Mouse (Mus musculus) limb, embryonic 15.5 days (tissue): ENCODE results near the gene Fam118a. TPM values are rescaled to one million over a fixed set of nuclear protein-coding genes. Genes with fewer than 3 reads are reported as not detected.

Source experiments
- ATAC-seq: fragments of 200-750 bp; cut with Nextera tagmentation; 2 replicates; pipeline ENCODE4 v1.8.0; 2017; ENCODE audit warnings: low read depth, moderate TSS enrichment; ENCODE audit not compliant: insufficient number of reproducible peaks, low FRiP score, low TSS enrichment
- H3K27ac ChIP-seq: fragments of 300-500 bp; sonication (generic); 2 replicates; pipeline ENCODE4 v1.5.1; 2015; ENCODE audit warnings: moderate library complexity, mild to moderate bottlenecking, inconsistent platforms
- H3K27me3 ChIP-seq: fragments of 300-500 bp; sonication (generic); 2 replicates; pipeline ENCODE4 v1.6.1; 2015; ENCODE audit warnings: inconsistent platforms
- H3K36me3 ChIP-seq: fragments of 300-500 bp; sonication (generic); 2 replicates; pipeline ENCODE4 v1.6.1; 2015; ENCODE audit warnings: inconsistent platforms
- H3K4me1 ChIP-seq: fragments of 300-500 bp; sonication (generic); 2 replicates; pipeline ENCODE4 v1.6.1; 2015; ENCODE audit warnings: inconsistent platforms
- H3K4me2 ChIP-seq: fragments of 300-500 bp; sonication (generic); 2 replicates; pipeline ENCODE4 v1.6.1; 2015; ENCODE audit warnings: mild to moderate bottlenecking, inconsistent platforms
- H3K4me3 ChIP-seq: fragments of 300-500 bp; sonication (generic); 2 replicates; pipeline ENCODE4 v1.5.1; 2015; ENCODE audit warnings: mild to moderate bottlenecking, inconsistent platforms
- H3K9ac ChIP-seq: fragments of 300-500 bp; sonication (generic); 2 replicates; pipeline ENCODE4 v1.6.1; 2015; ENCODE audit warnings: inconsistent platforms
- H3K9me3 ChIP-seq: fragments of 300-500 bp; sonication (generic); 2 replicates; pipeline ENCODE4 v1.6.1; 2016; ENCODE audit warnings: inconsistent platforms
- WGBS: fragments of 180-500 bp; shearing (Covaris S2); methylation state at CpG from one replicate; pipeline ENCODE4 v1.1.7; 2015; 5-methylcytosine and 5-hydroxymethylcytosine counted together
- polyA plus RNA-seq: library from polyadenylated mRNA; unstranded; fragments of >200 nt; fragmentation: Nextera tagmentation; extraction: Ambion mirVana; gene quantifications from 2 replicates; pipeline ENCODE4 v1.2.1, GENCODE M21; 2015

Fam118a gene
- polyA plus RNA-seq, 1 experiment from 2014 or later, result 20.4 TPM

- Histone ChIP-seq H3K27me3 (no peaks in the 10 kb centered on the region), H3K4me2 (no peak overlapping the region), H3K9ac (no peak overlapping the region), H3K9me3 (no peaks in the 10 kb centered on the region), H3K36me3 (peaks cover 49% of the 10 kb centered on the region), H3K27ac (no peak overlapping the region), H3K4me1 (peaks cover 40% of the 10 kb centered on the region), H3K4me3 (no peak overlapping the region)
- ATAC-seq, result no peak
- 81% methylated on average over 14 of the region's 14 CpGs for WGBS
Observed at GRCm38 (mm10) chr15:85046230-85046950, 17.6 kb downstream of the Fam118a start.

GRCm38 (mm10) chr15:85047865-85048264 lies 19.1 kb downstream of the Fam118a start:
- Histone ChIP-seq H3K36me3 (peaks cover 63% of the 10 kb centered on the region), H3K9ac (no peak overlapping the region), H3K4me3 (no peak overlapping the region), H3K27me3 (no peaks in the 10 kb centered on the region), H3K4me1 (peaks cover 30% of the 10 kb centered on the region), H3K4me2 (no peak overlapping the region), H3K9me3 (no peaks in the 10 kb centered on the region), H3K27ac (no peak overlapping the region)
- 86% methylated on average over 4 of the region's 4 CpGs for WGBS
- no peak for ATAC-seq

GRCm38 (mm10) chr15:85049758-85050157 lies 21.0 kb downstream of the Fam118a start:
- WGBS, result 85% methylated on average over 1 of the region's 1 CpGs
- H3K9me3 ChIP-seq, result no peaks in the 10 kb centered on the region
- no peak overlapping the region for H3K9ac ChIP-seq

GRCm38 (mm10) chr15:85054098-85054497 lies 25.4 kb downstream of the Fam118a start:
- Histone ChIP-seq H3K36me3 (peaks cover 67% of the 10 kb centered on the region), H3K27me3 (no peaks in the 10 kb centered on the region), H3K27ac (no peak overlapping the region), H3K9ac (no peak overlapping the region), H3K4me2 (no peak overlapping the region), H3K4me1 (no peaks in the 10 kb centered on the region), H3K4me3 (no peak overlapping the region), H3K9me3 (no peaks in the 10 kb centered on the region)
- no peak for ATAC-seq
- 93% methylated on average over 3 of the region's 3 CpGs for WGBS

More at GRCm38 (mm10) chr15:85049758-85050157, 21.0 kb downstream of the Fam118a start:
- Histone ChIP-seq H3K4me2 (no peak overlapping the region), H3K36me3 (peaks cover 75% of the 10 kb centered on the region), H3K4me1 (peaks cover 13% of the 10 kb centered on the region), H3K27me3 (no peaks in the 10 kb centered on the region), H3K4me3 (no peak overlapping the region), H3K27ac (no peak overlapping the region)
- no peak for ATAC-seq

GRCm38 (mm10) chr15:85055186-85055585 lies 26.4 kb downstream of the Fam118a start:
- Histone ChIP-seq H3K4me3 (no peak overlapping the region), H3K36me3 (peaks cover 67% of the 10 kb centered on the region), H3K4me2 (no peak overlapping the region), H3K9ac (no peak overlapping the region), H3K4me1 (no peaks in the 10 kb centered on the region), H3K27me3 (no peaks in the 10 kb centered on the region), H3K9me3 (no peaks in the 10 kb centered on the region), H3K27ac (no peak overlapping the region)
- 83% methylated on average over 4 of the region's 4 CpGs for WGBS
- ATAC-seq, result no peak

- H3K4me3 ChIP-seq, result no peak overlapping the region
- WGBS, result 94% methylated on average over 2 of the region's 2 CpGs
- no peaks in the 10 kb centered on the region for H3K9me3 ChIP-seq
- peaks cover 30% of the 10 kb centered on the region for H3K36me3 ChIP-seq
- no peak overlapping the region for H3K27ac ChIP-seq
- H3K4me2 ChIP-seq, result no peak overlapping the region
- no peak for ATAC-seq
- no peaks in the 10 kb centered on the region for H3K4me1 ChIP-seq
- no peak overlapping the region for H3K9ac ChIP-seq
- no peaks in the 10 kb centered on the region for H3K27me3 ChIP-seq
Observed at GRCm38 (mm10) chr15:85063421-85063820, 34.7 kb downstream of the Fam118a start.

- no peaks in the 10 kb centered on the region for H3K4me1 ChIP-seq
- no peak overlapping the region for H3K4me2 ChIP-seq
- H3K36me3 ChIP-seq, result no peaks in the 10 kb centered on the region
- no peak overlapping the region for H3K27ac ChIP-seq
- ATAC-seq, result no peak
- H3K9ac ChIP-seq, result no peak overlapping the region
- no peaks in the 10 kb centered on the region for H3K27me3 ChIP-seq
- H3K9me3 ChIP-seq, result no peaks in the 10 kb centered on the region
- WGBS, result 28% methylated on average over 2 of the region's 2 CpGs
- H3K4me3 ChIP-seq, result no peak overlapping the region
Observed at GRCm38 (mm10) chr15:85070561-85070960, 41.8 kb downstream of the Fam118a start.

- ATAC-seq, result no peak
- 80% methylated on average over 2 of the region's 2 CpGs for WGBS
- no peaks in the 10 kb centered on the region for H3K27me3 ChIP-seq
Observed at GRCm38 (mm10) chr15:85072651-85073050, 43.9 kb downstream of the Fam118a start.

GRCm38 (mm10) chr15:85085641-85086040 lies 56.9 kb downstream of the Fam118a start:
- Histone ChIP-seq H3K9me3 (no peaks in the 10 kb centered on the region), H3K4me3 (no peak overlapping the region), H3K27me3 (no peaks in the 10 kb centered on the region), H3K27ac (no peak overlapping the region), H3K4me1 (no peaks in the 10 kb centered on the region), H3K4me2 (no peak overlapping the region), H3K36me3 (no peaks in the 10 kb centered on the region), H3K9ac (no peak overlapping the region)
- no peak for ATAC-seq
- 57% methylated on average over 1 of the region's 1 CpGs for WGBS

More at GRCm38 (mm10) chr15:85072651-85073050, 43.9 kb downstream of the Fam118a start:
- Histone ChIP-seq H3K4me2 (no peak overlapping the region), H3K36me3 (no peaks in the 10 kb centered on the region), H3K9ac (no peak overlapping the region), H3K9me3 (no peaks in the 10 kb centered on the region), H3K4me1 (no peaks in the 10 kb centered on the region), H3K4me3 (no peak overlapping the region), H3K27ac (no peak overlapping the region)

Other genes starting within 250 kb of the Fam118a start
- 0.33 and 0.37 TPM in 2 replicates for gene Phf21b, start 172.9 kb upstream of the Fam118a start, polyA plus RNA-seq
- 0.42 and 0.60 TPM in 2 replicates for gene Gm29666, start 108.9 kb upstream of the Fam118a start, polyA plus RNA-seq
- gene Nup50, start 105.5 kb upstream of the Fam118a start, polyA plus RNA-seq, result 29.2 and 31.4 TPM in 2 replicates
- 8.1 and 8.7 TPM in 2 replicates for gene 5031439G07Rik, start 40.4 kb upstream of the Fam118a start, polyA plus RNA-seq
- 0.14 TPM in 1 of 2 replicates, not detected in the other for gene Upk3a, start 11.8 kb upstream of the Fam118a start, polyA plus RNA-seq
- 0.17 and 0.22 TPM in 2 replicates for gene Smc1b, start 103.0 kb downstream of the Fam118a start, polyA plus RNA-seq
- 0.36 and 0.42 TPM in 2 replicates for gene Ribc2, start 103.1 kb downstream of the Fam118a start, polyA plus RNA-seq
- 258 and 267 TPM in 2 replicates for gene Fbln1, start 177.0 kb downstream of the Fam118a start, polyA plus RNA-seq